Mouse (Mus musculus) bone marrow macrophage, adult 2 months (primary cell): ENCODE measurements around the gene Bik.

Experiments
- CTCF ChIP-seq: IDR thresholded peaks from 2 replicates; pipeline ENCODE4 v1.5.1; 2012; ENCODE audit warnings: low read depth, mild to moderate bottlenecking, low read length, moderate library complexity
- POLR2A ChIP-seq: IDR thresholded peaks from 2 replicates; pipeline ENCODE4 v1.6.1; 2012; ENCODE audit warnings: mild to moderate bottlenecking, low read depth, low read length, borderline replicate concordance

- TF ChIP-seq CTCF (no peak), POLR2A (no peak)
Measured at GRCm38 (mm10) chr15:83515018-83515417, 11.6 kb upstream of the Bik start.
